Mouse (Mus musculus) hindlimb bud, embryonic 11.5 days (tissue): Measurements from ENCODE around the gene Btg1.

ENCODE experiments used
- DNase-seq: peaks from one replicate; pipeline ENCODE4 v3.0.0-alpha.2; 2012; ENCODE audit warnings: low read depth, low spot score; ENCODE audit errors: extremely low spot score

Gene Btg1

DNA sequence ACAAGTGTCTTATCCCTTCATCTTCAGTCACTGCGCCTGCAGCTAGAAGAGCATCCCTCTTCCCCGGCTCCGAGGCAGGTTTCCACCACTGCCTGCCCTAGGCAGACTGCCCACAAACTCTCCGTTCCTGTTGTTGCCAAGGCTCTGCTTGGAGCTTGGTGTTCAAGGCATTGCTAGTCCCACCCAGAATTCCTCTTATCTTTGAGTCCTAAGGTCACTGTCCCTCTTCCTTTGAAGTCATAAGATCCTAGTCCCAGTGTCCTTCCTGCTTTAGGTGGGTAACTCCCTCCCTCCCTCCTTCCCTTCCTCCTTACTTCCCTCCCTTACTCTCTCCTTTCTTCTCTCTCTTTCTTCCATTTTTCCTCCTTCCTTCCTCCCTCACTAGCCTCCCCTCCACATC is 46.2 kb downstream of the Btg1 start:
- DNase-seq = no peak

DNA sequence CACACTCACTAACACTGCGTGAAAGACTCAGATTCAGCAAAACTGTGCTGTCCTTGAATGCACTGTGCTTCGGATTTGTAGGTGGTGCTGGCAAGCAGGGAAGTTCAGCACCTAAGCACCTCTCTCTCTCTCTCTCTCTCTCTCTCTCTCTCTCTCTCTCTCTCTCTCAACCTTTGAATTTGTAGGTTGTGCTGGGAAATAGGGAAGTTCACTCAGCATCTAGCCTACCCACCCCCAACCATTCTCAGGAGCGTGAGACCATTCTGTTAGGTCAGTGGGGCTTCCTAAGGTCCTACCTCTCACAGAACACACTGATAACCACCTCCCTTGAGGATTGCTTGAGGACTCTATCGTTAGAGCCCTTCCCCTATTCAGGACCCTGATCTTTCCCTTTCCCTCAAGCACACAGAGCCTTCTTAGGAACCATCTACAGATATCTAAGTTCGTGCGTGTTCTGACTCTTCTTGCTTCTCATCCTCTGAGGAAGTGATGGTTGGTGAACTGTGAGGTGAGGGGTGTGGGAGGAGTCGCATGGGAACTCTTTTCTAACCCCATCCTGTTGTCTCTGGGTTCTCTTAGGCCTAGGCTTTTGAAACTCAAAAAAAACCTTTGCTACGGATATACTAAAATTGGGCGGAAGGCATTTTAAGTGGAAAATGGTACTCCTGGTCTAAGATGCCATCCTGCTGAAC is 47.1 kb downstream of the Btg1 start:
- DNase-seq = no peak
